Mouse (Mus musculus) layer of hippocampus, adult 11-12 months (tissue): ENCODE measurements around the gene Anxa10.

Experiments used
- DNase-seq: peaks from one replicate; pipeline ENCODE4 v3.0.0; 2022; ENCODE audit warnings: low spot score

Anxa10 gene

GRCm38 (mm10) chr8:62123098-62123497 is at the start of gene Anxa10:
Anxa10 (minus strand) TSS chr8:62123150.
- DNase-seq, result no peak

- DNase-seq, result no peak
Measured at GRCm38 (mm10) chr8:62132662-62133366, 9.9 kb upstream of the Anxa10 start.

- no peak for DNase-seq
Measured at GRCm38 (mm10) chr8:62097213-62097612, 25.7 kb downstream of the Anxa10 start.

GRCm38 (mm10) chr8:62081804-62082203 is 41.1 kb downstream of the Anxa10 start:
- DNase-seq, result no peak

- peak; percentile 29 for DNase-seq
Measured at GRCm38 (mm10) chr8:62080195-62080802, 42.7 kb downstream of the Anxa10 start.

- DNase-seq, result no peak
Measured at GRCm38 (mm10) chr8:62068305-62068704, 54.6 kb downstream of the Anxa10 start.

GRCm38 (mm10) chr8:62060357-62060756 is 62.6 kb downstream of the Anxa10 start:
- DNase-seq, result no peak

GRCm38 (mm10) chr8:62046809-62047208 is 76.1 kb downstream of the Anxa10 start:
- DNase-seq, result no peak

GRCm38 (mm10) chr8:62034351-62034750 is 88.6 kb downstream of the Anxa10 start:
- DNase-seq, result no peak

GRCm38 (mm10) chr8:62014582-62014981 is 108.4 kb downstream of the Anxa10 start:
- no peak for DNase-seq

GRCm38 (mm10) chr8:62014166-62014565 is 108.8 kb downstream of the Anxa10 start:
- DNase-seq, result no peak
